Mouse (Mus musculus): Measurements from ENCODE around the gene Gm20388. TPM values are rescaled to one million over a fixed set of nuclear protein-coding genes. Genes with fewer than 3 reads are reported as not detected.

The Gm20388 gene
- total and polyA plus RNA-seq, 3 experiments, result 0.02 to 0.05 TPM; not detected in 1

GRCm38 (mm10) chr8:123407612-123408011 is 3497.0 kb downstream of the Gm20388 start:
- Histone ChIP-seq H3K27me3 (ENCODE audit: insufficient read depth, low read length) (peaks cover 50% of the 10 kb centered on the region), H3K4me1 (ENCODE audit: insufficient read depth, low read depth, low read length) (peaks cover 71% of the 10 kb centered on the region), H3K36me3 (replicated peaks) (peaks cover 16% of the 10 kb centered on the region), H3K4me3 (ENCODE audit: low read depth, low read length) (peak overlapping the region; percentile 18; the same call in 1 of the 2 replicates), H3K9me3 (replicated peaks) (no peaks in the 10 kb centered on the region)
- no peak for ATAC-seq (ENCODE audit: extremely low read depth, insufficient number of reproducible peaks, low FRiP score, poor library complexity, severe bottlenecking)
- DNase-seq (ENCODE audit: low spot score), result no peak
- no peak for TF ChIP-seq CTCF (IDR thresholded peaks at IDR 0.05; ENCODE audit: low read depth, low read length)
- peak; percentile 20; the same call in 1 of the 2 replicates for TF ChIP-seq TAL1 (conservative IDR thresholded peaks at IDR 0.05; ENCODE audit: low read depth, low read length)
- TF ChIP-seq GATA1 (IDR thresholded peaks at IDR 0.05; ENCODE audit: borderline replicate concordance, low read length), result no peak

- peak overlapping the region; percentile 11; the same call in 1 of the 2 replicates for H3K4me3 ChIP-seq (ENCODE audit: low read depth, low read length)
- peaks cover 7% of the 10 kb centered on the region for H3K36me3 ChIP-seq (replicated peaks)
- no peak for TF ChIP-seq POLR2AphosphoS5 (IDR thresholded peaks at IDR 0.05; ENCODE audit: insufficient replicate concordance, low read depth, low read length)
- peak; percentile 52 for TF ChIP-seq TAL1 (conservative IDR thresholded peaks at IDR 0.05; ENCODE audit: low read depth, low read length)
- H3K27me3 ChIP-seq (ENCODE audit: insufficient read depth, low read length), result peaks cover 61% of the 10 kb centered on the region
- peak; percentile 64 for ATAC-seq (ENCODE audit: extremely low read depth, insufficient number of reproducible peaks, low FRiP score, poor library complexity, severe bottlenecking)
- H3K9me3 ChIP-seq (replicated peaks), result no peaks in the 10 kb centered on the region
- H3K4me1 ChIP-seq (ENCODE audit: insufficient read depth, low read depth, low read length), result peaks cover 81% of the 10 kb centered on the region
- DNase-seq (ENCODE audit: low spot score), result peak; percentile 58
Measured at GRCm38 (mm10) chr8:123408586-123409544, 3498.2 kb downstream of the Gm20388 start.

- TF ChIP-seq GATA1 (IDR thresholded peaks at IDR 0.05; ENCODE audit: borderline replicate concordance, low read length), result no peak
- no peak for TF ChIP-seq TAL1 (conservative IDR thresholded peaks at IDR 0.05; ENCODE audit: low read depth, low read length)
- TF ChIP-seq POLR2AphosphoS5 (IDR thresholded peaks at IDR 0.05; ENCODE audit: insufficient replicate concordance, low read depth, low read length), result no peak
- Histone ChIP-seq H3K36me3 (replicated peaks) (no peaks in the 10 kb centered on the region), H3K4me3 (ENCODE audit: low read depth, low read length) (no peak overlapping the region; the same call in 1 of the 2 replicates), H3K9me3 (replicated peaks) (no peaks in the 10 kb centered on the region), H3K27me3 (ENCODE audit: insufficient read depth, low read length) (peaks cover 62% of the 10 kb centered on the region), H3K4me1 (ENCODE audit: insufficient read depth, low read depth, low read length) (peaks cover 78% of the 10 kb centered on the region)
- peak; percentile 15 for DNase-seq (ENCODE audit: low spot score)
- no peak for ATAC-seq (ENCODE audit: extremely low read depth, insufficient number of reproducible peaks, low FRiP score, poor library complexity, severe bottlenecking)
Measured at GRCm38 (mm10) chr8:123410049-123410587, 3499.5 kb downstream of the Gm20388 start.

- peaks cover 62% of the 10 kb centered on the region for H3K27me3 ChIP-seq (ENCODE audit: insufficient read depth, low read length)
- H3K9me3 ChIP-seq (replicated peaks), result no peaks in the 10 kb centered on the region
- no peak for ATAC-seq (ENCODE audit: extremely low read depth, insufficient number of reproducible peaks, low FRiP score, poor library complexity, severe bottlenecking)
- no peaks in the 10 kb centered on the region for H3K36me3 ChIP-seq (replicated peaks)
- peak; percentile 0 for DNase-seq (ENCODE audit: low spot score)
- peaks cover 77% of the 10 kb centered on the region for H3K4me1 ChIP-seq (ENCODE audit: insufficient read depth, low read depth, low read length)
- TF ChIP-seq CTCF (IDR thresholded peaks at IDR 0.05; ENCODE audit: low read depth, low read length) (no peak), GATA1 (IDR thresholded peaks at IDR 0.05; ENCODE audit: borderline replicate concordance, low read length) (no peak), TAL1 (conservative IDR thresholded peaks at IDR 0.05; ENCODE audit: low read depth, low read length) (no peak), POLR2AphosphoS5 (IDR thresholded peaks at IDR 0.05; ENCODE audit: insufficient replicate concordance, low read depth, low read length) (no peak), GATA2 (IDR thresholded peaks at IDR 0.05; ENCODE audit: borderline replicate concordance, low read depth, low read length) (no peak)
- H3K4me3 ChIP-seq (ENCODE audit: low read depth, low read length), result no peak overlapping the region; the same call in 1 of the 2 replicates
Measured at GRCm38 (mm10) chr8:123410788-123411187, 3500.1 kb downstream of the Gm20388 start.

GRCm38 (mm10) chr8:123411246-123411645 is 3500.6 kb downstream of the Gm20388 start, which contains the start of gene Tubb3:
TSS of gene Tubb3 (plus strand) at chr8:123411424.
- DNase-seq (ENCODE audit: low spot score) (peak; percentile 2), ATAC-seq (ENCODE audit: extremely low read depth, insufficient number of reproducible peaks, low FRiP score, poor library complexity, severe bottlenecking) (0 out of 2 replicates have a peak, but pooled peaks have one; percentile 18)
- H3K4me3 ChIP-seq (ENCODE audit: low read depth, low read length), result peak within 1 kb of the TSS; percentile 62; the same call in 1 of the 2 replicates
- H3K4me1 ChIP-seq (ENCODE audit: insufficient read depth, low read depth, low read length), result peaks cover 73% of the 10 kb centered on the region
- H3K36me3 ChIP-seq (replicated peaks), result no peaks in the 10 kb centered on the region
- no peak for TF ChIP-seq POLR2AphosphoS5 (IDR thresholded peaks at IDR 0.05; ENCODE audit: insufficient replicate concordance, low read depth, low read length)
- TF ChIP-seq TAL1 (conservative IDR thresholded peaks at IDR 0.05; ENCODE audit: low read depth, low read length), result no peak
- no peak for TF ChIP-seq CTCF (IDR thresholded peaks at IDR 0.05; ENCODE audit: low read depth, low read length)
- TF ChIP-seq GATA1 (IDR thresholded peaks at IDR 0.05; ENCODE audit: borderline replicate concordance, low read length), result no peak
- no peak for TF ChIP-seq GATA2 (IDR thresholded peaks at IDR 0.05; ENCODE audit: borderline replicate concordance, low read depth, low read length)
- H3K9me3 ChIP-seq (replicated peaks), result no peaks in the 10 kb centered on the region
- H3K27me3 ChIP-seq (ENCODE audit: insufficient read depth, low read length), result peaks cover 62% of the 10 kb centered on the region

- DNase-seq (ENCODE audit: low spot score), result peak; percentile 0
- H3K27me3 ChIP-seq (ENCODE audit: insufficient read depth, low read length), result peaks cover 62% of the 10 kb centered on the region
- H3K4me1 ChIP-seq (ENCODE audit: insufficient read depth, low read depth, low read length), result peaks cover 72% of the 10 kb centered on the region
- ATAC-seq (ENCODE audit: extremely low read depth, insufficient number of reproducible peaks, low FRiP score, poor library complexity, severe bottlenecking), result no peak
- no peaks in the 10 kb centered on the region for H3K9me3 ChIP-seq (replicated peaks)
- no peaks in the 10 kb centered on the region for H3K36me3 ChIP-seq (replicated peaks)
- H3K4me3 ChIP-seq (ENCODE audit: low read depth, low read length), result peak overlapping the region; percentile 62; the same call in 1 of the 2 replicates
- no peak for TF ChIP-seq CTCF (IDR thresholded peaks at IDR 0.05; ENCODE audit: low read depth, low read length)
- TF ChIP-seq POLR2AphosphoS5 (IDR thresholded peaks at IDR 0.05; ENCODE audit: insufficient replicate concordance, low read depth, low read length), result no peak
- TF ChIP-seq GATA2 (IDR thresholded peaks at IDR 0.05; ENCODE audit: borderline replicate concordance, low read depth, low read length), result no peak
- TF ChIP-seq GATA1 (IDR thresholded peaks at IDR 0.05; ENCODE audit: borderline replicate concordance, low read length), result no peak
- no peak for TF ChIP-seq TAL1 (conservative IDR thresholded peaks at IDR 0.05; ENCODE audit: low read depth, low read length)
Measured at GRCm38 (mm10) chr8:123411781-123412327, 3501.2 kb downstream of the Gm20388 start.

All from G1E (cell line).